Mouse (Mus musculus) stomach, postnatal 0 days (tissue): ENCODE results near the gene Map3k7.

Experiments
- CTCF ChIP-seq: IDR thresholded peaks from 2 replicates; pipeline ENCODE4 v1.5.1; 2016; ENCODE audit warnings: antibody characterized with exemption, low read depth, mild to moderate bottlenecking, moderate library complexity
- EP300 ChIP-seq: optimal IDR thresholded peaks from 2 replicates; pipeline ENCODE3; 2016; ENCODE audit warnings: antibody characterized with exemption

DNA sequence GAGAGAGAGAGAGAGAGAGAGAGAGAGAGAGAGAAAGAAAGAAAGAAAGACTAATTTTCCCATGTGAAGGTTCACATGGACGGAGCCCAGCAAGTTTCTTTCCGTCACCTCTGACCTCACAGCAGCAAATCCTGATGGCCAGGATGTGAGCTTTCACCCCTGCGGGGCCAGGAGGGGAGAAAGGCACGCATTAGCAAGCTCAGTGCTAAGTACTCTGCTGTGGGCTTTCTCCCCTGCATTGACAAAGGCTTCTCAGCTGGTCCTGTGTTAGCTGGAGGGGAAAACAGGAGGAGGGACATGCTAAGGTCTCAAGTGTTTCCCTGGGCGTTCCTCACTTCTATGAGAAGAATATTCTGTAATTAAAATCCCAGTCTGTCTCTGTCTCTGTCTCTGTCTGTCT is 81.3 kb downstream of the Map3k7 start:
- TF ChIP-seq CTCF (no peak), EP300 (no peak)
